ENCODE assay signal across 11 mouse cellular contexts in genomic region chr13:23306707-23307068, GRCm38 (mm10). TPM values are rescaled to one million over a fixed set of nuclear protein-coding genes. Genes with fewer than 3 reads are reported as not detected.
A peak's percentile ranks its signal among the peaks of the same experiment; 100 is the strongest.
DNase-seq lines count a peak whose midpoint lies in the region; ATAC-seq and TF ChIP-seq lines count a peak whose summit lies in the region.
"Had no signal": no experiment of that assay in that cellular context is flagged by ENCODE, and none has a peak within 500 bp of the region (broad histone marks: within the 10 kb centered on the region; RNA-seq: fewer than 3 reads in every experiment).

No protein-coding gene starts in this region.

- in situ Hi-C loops in CH12.LX (cut with MboI; ENCODE audit: low pct_ligation_motif_present, low pct_unique_long_range_greater_than_20kb, low sequenced_read_pairs), result loop anchor here (10.0 kb wide), 2 partner anchors 48 to 198 kb away; no protein-coding TSS in a partner anchor

- TF ChIP-seq RAD21 in CH12.LX (IDR thresholded peaks at IDR 0.05; ENCODE audit: low read depth, low read length), result no peak

- H3K27ac ChIP-seq in heart, embryonic 11.5 days (ENCODE audit: low read depth, low read length), result no peak overlapping the region
- H3K27ac ChIP-seq in CH12.LX (ENCODE audit: insufficient read depth, low read depth), result no peak overlapping the region
- H3K27ac ChIP-seq in forebrain, embryonic 16.5 days (ENCODE audit: low read length), result no peak overlapping the region
- H3K27ac ChIP-seq in liver, embryonic 14.5 days, result no peak overlapping the region

- H3K4me1 ChIP-seq in heart, embryonic 11.5 days (ENCODE audit: control insufficient read depth, insufficient read depth, low read length), result 0 out of 2 replicates have a peak, but pooled peaks cover 2% of the 10 kb centered on the region
- peaks cover 2 to 5% of the 10 kb centered on the region in 2 experiments; a peak in 2 of 4 replicates for H3K4me1 ChIP-seq in CH12.LX (ENCODE audit: control insufficient read depth in 1 of 2, insufficient read depth in 2 of 2)
- peaks cover 10% of the 10 kb centered on the region for H3K4me1 ChIP-seq in forebrain, embryonic 16.5 days (replicated peaks; ENCODE audit: control insufficient read depth, insufficient read depth, low read length)
- H3K4me1 ChIP-seq in liver, embryonic 14.5 days (replicated peaks; ENCODE audit: control insufficient read depth in 2 of 2, insufficient read depth in 2 of 2, low read length in 1 of 2), result peaks cover 0 to 7% of the 10 kb centered on the region in 2 experiments; a peak in 3 of 4 replicates

- TF ChIP-seq POLR2A in CH12.LX (IDR thresholded peaks at IDR 0.05; ENCODE audit: low read depth, low read length), result no peak

- H3K9ac ChIP-seq in heart, embryonic 11.5 days (ENCODE audit: low read depth, low read length), result no peak overlapping the region
- peak overlapping the region; percentile 0; the same call in 1 of the 2 replicates for H3K9ac ChIP-seq in CH12.LX (ENCODE audit: insufficient read depth, low read depth)
- H3K9ac ChIP-seq in forebrain, embryonic 16.5 days (replicated peaks; ENCODE audit: low read depth, low read length), result no peak overlapping the region
- no peak overlapping the region for H3K9ac ChIP-seq in liver, embryonic 14.5 days (replicated peaks)

- no peaks in the 10 kb centered on the region for H3K9me3 ChIP-seq in heart, embryonic 11.5 days (replicated peaks; ENCODE audit: control insufficient read depth, low read length)
- no peaks in the 10 kb centered on the region for H3K9me3 ChIP-seq in CH12.LX (replicated peaks; ENCODE audit: low read length)
- no peaks in the 10 kb centered on the region for H3K9me3 ChIP-seq in forebrain, embryonic 16.5 days (ENCODE audit: control insufficient read depth, low read length)
- no peaks in the 10 kb centered on the region for H3K9me3 ChIP-seq in liver, embryonic 14.5 days (ENCODE audit: control insufficient read depth, low read length)

- H3K36me3 ChIP-seq in heart, embryonic 11.5 days (ENCODE audit: control insufficient read depth, insufficient read depth, low read length), result no peaks in the 10 kb centered on the region
- H3K36me3 ChIP-seq in CH12.LX (replicated peaks in 1 of 2; ENCODE audit: control insufficient read depth in 1 of 2, insufficient read depth in 1 of 2, low read length in 1 of 2), result no peaks in the 10 kb centered on the region
- no peaks in the 10 kb centered on the region for H3K36me3 ChIP-seq in forebrain, embryonic 16.5 days (ENCODE audit: control insufficient read depth, insufficient read depth)
- H3K36me3 ChIP-seq in liver, embryonic 14.5 days (replicated peaks; ENCODE audit: control insufficient read depth, insufficient read depth, low read depth), result no peaks in the 10 kb centered on the region

- peaks cover 15% of the 10 kb centered on the region for H3K27me3 ChIP-seq in heart, embryonic 11.5 days (ENCODE audit: control insufficient read depth, insufficient read depth, low read length)
- H3K27me3 ChIP-seq in CH12.LX (replicated peaks), result peaks cover 33% of the 10 kb centered on the region
- H3K27me3 ChIP-seq in forebrain, embryonic 16.5 days (replicated peaks; ENCODE audit: control insufficient read depth, insufficient read depth, low read length), result peaks cover 37% of the 10 kb centered on the region
- H3K27me3 ChIP-seq in liver, embryonic 14.5 days (ENCODE audit: control insufficient read depth, insufficient read depth, low read length), result peaks cover 21% of the 10 kb centered on the region

- no peak for ATAC-seq in heart, embryonic 11.5 days (replicated peaks; ENCODE audit: insufficient number of reproducible peaks, low FRiP score, low TSS enrichment)
- ATAC-seq in forebrain, embryonic 16.5 days, result no peak; the same call in 1 of the 2 replicates
- ATAC-seq in liver, embryonic 14.5 days (ENCODE audit: insufficient read depth), result no peak

- no peak for DNase-seq in heart, postnatal 4 days
- no peak for DNase-seq in CH12.LX (ENCODE audit: extremely low read depth)
- DNase-seq in liver, embryonic 14.5 days (ENCODE audit: low read depth in 3 of 3, low spot score in 3 of 3), result no peak
- DNase-seq in spleen, postnatal 10 days (ENCODE audit: low spot score in 2 of 2), result no peak
- DNase-seq in layer of hippocampus, adult 9-10 months (ENCODE audit: low spot score), result no peak
- no peak for DNase-seq in embryo, embryonic 10 days (ENCODE audit: low spot score)
- DNase-seq: kidney, postnatal 10 days; thymus, adult 2 months had no signal

- peak overlapping the region; percentile 42 for H3K4me3 ChIP-seq in heart, embryonic 11.5 days (ENCODE audit: low read depth, low read length)
- H3K4me3 ChIP-seq in CH12.LX (replicated peaks in 1 of 3; ENCODE audit: low read depth in 2 of 3, low read length in 2 of 3, poor library complexity in 1 of 3), result peak overlapping the region in 2 of 3 experiments; percentile 60 to 63
- H3K4me3 ChIP-seq in forebrain, embryonic 16.5 days (replicated peaks; ENCODE audit: low read length), result peak overlapping the region; percentile 15
- peak overlapping the region; percentile 39 to 43 for H3K4me3 ChIP-seq in liver, embryonic 14.5 days (ENCODE audit: insufficient read depth in 1 of 2, low read depth in 2 of 2, low read length in 2 of 2)

- H3K4me2 ChIP-seq in heart, embryonic 11.5 days, result peak overlapping the region; percentile 89
- H3K4me2 ChIP-seq in CH12.LX (ENCODE audit: insufficient read depth, low read depth, poor library complexity, severe bottlenecking), result peak overlapping the region; percentile 90
- H3K4me2 ChIP-seq in forebrain, embryonic 16.5 days (ENCODE audit: low read length), result peak overlapping the region; percentile 35
- peak overlapping the region; percentile 81 for H3K4me2 ChIP-seq in liver, embryonic 14.5 days (ENCODE audit: low read depth)

- TF ChIP-seq CTCF in CH12.LX (conservative IDR thresholded peaks at IDR 0.05 in 1 of 2, IDR thresholded peaks at IDR 0.05 in 1 of 2; ENCODE audit: low read depth in 2 of 2, low read length in 2 of 2), result no peak
- TF ChIP-seq CTCF in liver, embryonic 14.5 days (IDR thresholded peaks at IDR 0.05; ENCODE audit: low read depth), result no peak

- H3K79me2 ChIP-seq in CH12.LX (replicated peaks; ENCODE audit: control insufficient read depth, extremely low read depth, insufficient read depth, poor library complexity, severe bottlenecking), result no peaks in the 10 kb centered on the region

- 11% methylated on average over 10 of the region's 10 CpGs for WGBS in heart, embryonic 11.5 days (ENCODE audit: insufficient replicate concordance)
- 11% methylated on average over 10 of the region's 10 CpGs for WGBS in forebrain, embryonic 16.5 days
- WGBS in liver, embryonic 14.5 days (ENCODE audit: insufficient replicate concordance), result 14% methylated on average over 10 of the region's 10 CpGs

- dilution Hi-C loops in CH12.LX (cut with MboI; ENCODE audit: extremely low pct_ligation_motif_present, extremely low pct_unique_long_range_greater_than_20kb, low sequenced_read_pairs), result no loop called here

- TF ChIP-seq EP300 in CH12.LX (IDR thresholded peaks at IDR 0.05; ENCODE audit: low read length), result no peak
- no peak for TF ChIP-seq EP300 in liver, embryonic 14.5 days (IDR thresholded peaks at IDR 0.05; ENCODE audit: low read depth)

TF ChIP-seq in CH12.LX, 34 proteins besides CTCF, POLR2A, EP300 and RAD21:
- TF ChIP-seq ZMIZ1 (IDR thresholded peaks at IDR 0.05; ENCODE audit: low read depth, low read length) (no peak), ZC3H11A (IDR thresholded peaks at IDR 0.05; ENCODE audit: low read depth, low read length) (no peak), TBP (conservative IDR thresholded peaks at IDR 0.05; ENCODE audit: low read depth, low read length) (no peak), PAX5 (IDR thresholded peaks at IDR 0.05; ENCODE audit: low read length) (no peak), KAT2A (IDR thresholded peaks at IDR 0.05; ENCODE audit: insufficient replicate concordance, low read length) (no peak), ZKSCAN1 (IDR thresholded peaks at IDR 0.05; ENCODE audit: borderline replicate concordance, low read depth, low read length) (no peak), MAZ (IDR thresholded peaks at IDR 0.05; ENCODE audit: low read depth, low read length) (no peak), ELF1 (IDR thresholded peaks at IDR 0.05; ENCODE audit: low read depth, low read length) (no peak), NELFE (IDR thresholded peaks at IDR 0.05; ENCODE audit: low read depth, low read length) (no peak), MEF2A (IDR thresholded peaks at IDR 0.05; ENCODE audit: borderline replicate concordance, low read depth, low read length) (no peak)

RNA-seq across cellular contexts. Expression of gene Vmn1r223, which starts 59.8 kb away (rescaled TPM):
- polyA plus RNA-seq in heart, embryonic 11.5 days (2014; fragmentation: Nextera tagmentation; extraction: Ambion mirVana), result not detected in 2 replicates
- not detected for total RNA-seq in heart, postnatal 4 days (2021)
- not detected in 2 replicates for total RNA-seq in CH12.LX (2012; rRNA removed)
- not detected in 2 replicates for total RNA-seq in CH12.LX (2014; rRNA removed)
- polyA plus RNA-seq in CH12.LX (2012; ENCODE audit: insufficient read length, low read depth), result 0.06 TPM in 1 of 2 replicates, not detected in the other
- not detected in 2 replicates for polyA plus RNA-seq in forebrain, embryonic 16.5 days (2015; fragmentation: Nextera tagmentation; extraction: Ambion mirVana)
- polyA plus RNA-seq in liver, embryonic 14.5 days (2012; rRNA removed), result not detected in 2 replicates
- not detected in 2 replicates for polyA plus RNA-seq in liver, embryonic 14.5 days (2014; fragmentation: Nextera tagmentation; extraction: Ambion mirVana)
- total RNA-seq: monocyte, adult 5-6 weeks had no signal
- polyA plus RNA-seq: thymus, adult 2 months had no signal

Comparison
In these comparisons a context has a peak if more than half of its experiments do, and no peak if none do; other contexts are left out.
1. H3K4me2 ChIP-seq: peak in every context shown above with its lines; median percentile 90 in CH12.LX; 89 in heart, embryonic 11.5 days; 81 in liver, embryonic 14.5 days; 35 in forebrain, embryonic 16.5 days.